ENCODE assay signal across 20 mouse cellular contexts in genomic region chr8:12078679-12079566, GRCm38 (mm10).
DNase-seq lines count a peak whose midpoint lies in the region; ATAC-seq lines count a peak whose summit lies in the region.
"Had no signal": no experiment of that assay in that cellular context is flagged by ENCODE, and none has a peak within 500 bp of the region (broad histone marks: within the 10 kb centered on the region; RNA-seq: fewer than 3 reads in every experiment).

No protein-coding gene starts in this region.

- WGBS in hindbrain, embryonic 15.5 days: 44% methylated on average over 14 of the region's 14 CpGs
- 82% methylated on average over 14 of the region's 14 CpGs for WGBS in hindbrain, embryonic 10.5 days
- 44% methylated on average over 14 of the region's 14 CpGs for WGBS in neural tube, embryonic 15.5 days
- WGBS in midbrain, embryonic 15.5 days: 43% methylated on average over 14 of the region's 14 CpGs

- no peak overlapping the region for H3K27ac ChIP-seq in hindbrain, embryonic 15.5 days (replicated peaks)
- no peak overlapping the region for H3K27ac ChIP-seq in hindbrain, embryonic 10.5 days
- H3K27ac ChIP-seq in neural tube, embryonic 15.5 days (replicated peaks): no peak overlapping the region
- no peak overlapping the region for H3K27ac ChIP-seq in midbrain, embryonic 15.5 days
- H3K27ac ChIP-seq: embryonic facial prominence, embryonic 12.5 days; layer of hippocampus, adult 2 months; midbrain, embryonic 12.5 days had no signal

- no peaks in the 10 kb centered on the region for H3K36me3 ChIP-seq in hindbrain, embryonic 15.5 days
- no peaks in the 10 kb centered on the region for H3K36me3 ChIP-seq in hindbrain, embryonic 10.5 days
- no peaks in the 10 kb centered on the region for H3K36me3 ChIP-seq in neural tube, embryonic 15.5 days
- H3K36me3 ChIP-seq in midbrain, embryonic 15.5 days (replicated peaks): no peaks in the 10 kb centered on the region
- H3K36me3 ChIP-seq: embryonic facial prominence, embryonic 12.5 days; G1E; midbrain, embryonic 12.5 days had no signal

- H3K9ac ChIP-seq in hindbrain, embryonic 15.5 days: no peak overlapping the region
- no peak overlapping the region for H3K9ac ChIP-seq in neural tube, embryonic 15.5 days (replicated peaks)
- no peak overlapping the region for H3K9ac ChIP-seq in midbrain, embryonic 15.5 days
- H3K9ac ChIP-seq: embryonic facial prominence, embryonic 12.5 days; midbrain, embryonic 12.5 days had no signal

- 0 out of 2 replicates have a peak, but pooled peaks have one; percentile 35 for ATAC-seq in hindbrain, embryonic 15.5 days (ENCODE audit: low FRiP score, low read depth)
- ATAC-seq in neural tube, embryonic 15.5 days (ENCODE audit: low FRiP score): peak; percentile 63; the same call in 1 of the 2 replicates
- peak; percentile 83 for ATAC-seq in midbrain, embryonic 15.5 days (replicated peaks)
- ATAC-seq: intestine, embryonic 16.5 days; Patski had no signal

- H3K27me3 ChIP-seq in hindbrain, embryonic 15.5 days: no peaks in the 10 kb centered on the region
- peaks cover 19% of the 10 kb centered on the region for H3K27me3 ChIP-seq in hindbrain, embryonic 10.5 days (ENCODE audit: insufficient read depth, poor library complexity, severe bottlenecking)
- peaks cover 9% of the 10 kb centered on the region; the same call in 1 of the 2 replicates for H3K27me3 ChIP-seq in neural tube, embryonic 15.5 days (replicated peaks)
- H3K27me3 ChIP-seq in midbrain, embryonic 15.5 days (replicated peaks): no peaks in the 10 kb centered on the region

- no peak overlapping the region for H3K4me2 ChIP-seq in hindbrain, embryonic 15.5 days
- no peak overlapping the region for H3K4me2 ChIP-seq in neural tube, embryonic 15.5 days
- H3K4me2 ChIP-seq in midbrain, embryonic 15.5 days: no peak overlapping the region
- H3K4me2 ChIP-seq: embryonic facial prominence, embryonic 12.5 days; heart, embryonic 11.5 days; midbrain, embryonic 12.5 days had no signal

- peaks cover 17% of the 10 kb centered on the region; the same call in 1 of the 2 replicates for H3K4me1 ChIP-seq in hindbrain, embryonic 15.5 days (replicated peaks)
- H3K4me1 ChIP-seq in hindbrain, embryonic 10.5 days (replicated peaks): 0 out of 2 replicates have a peak, but pooled peaks cover 3% of the 10 kb centered on the region
- H3K4me1 ChIP-seq in neural tube, embryonic 15.5 days: peaks cover 3% of the 10 kb centered on the region; the same call in 1 of the 2 replicates
- H3K4me1 ChIP-seq in midbrain, embryonic 15.5 days: 0 out of 2 replicates have a peak, but pooled peaks cover 3% of the 10 kb centered on the region
- H3K4me1 ChIP-seq: embryonic facial prominence, embryonic 12.5 days had no signal

- H3K9me3 ChIP-seq in hindbrain, embryonic 15.5 days: no peaks in the 10 kb centered on the region
- H3K9me3 ChIP-seq in hindbrain, embryonic 10.5 days: no peaks in the 10 kb centered on the region
- H3K9me3 ChIP-seq in neural tube, embryonic 15.5 days (replicated peaks): no peaks in the 10 kb centered on the region
- H3K9me3 ChIP-seq in midbrain, embryonic 15.5 days: no peaks in the 10 kb centered on the region
- H3K9me3 ChIP-seq: embryonic facial prominence, embryonic 12.5 days; G1E; midbrain, embryonic 12.5 days had no signal

- no peak for DNase-seq in hindbrain, embryonic 10.5 days (ENCODE audit: low spot score)
- no peak for DNase-seq in neural tube, embryonic 10.5 days (ENCODE audit: extremely low spot score, low spot score)
- DNase-seq in cerebellum, postnatal 10 days: no peak
- no peak for DNase-seq in embryo, embryonic 9.5 days (ENCODE audit: extremely low spot score)
- DNase-seq: B cell, adult 2 months; cerebellum, adult 11-12 months; cerebellum, postnatal 14 days; kidney, adult 9 months; kidney, postnatal 14 days; lung, postnatal 10 days had no signal

- no peak overlapping the region for H3K4me3 ChIP-seq in hindbrain, embryonic 15.5 days
- H3K4me3 ChIP-seq in hindbrain, embryonic 10.5 days: no peak overlapping the region
- H3K4me3 ChIP-seq in neural tube, embryonic 15.5 days (replicated peaks): no peak overlapping the region
- H3K4me3 ChIP-seq in midbrain, embryonic 15.5 days: no peak overlapping the region
- H3K4me3 ChIP-seq: embryonic facial prominence, embryonic 12.5 days; layer of hippocampus, adult 2 months; midbrain, embryonic 12.5 days had no signal
